Mouse (Mus musculus) kidney, embryonic 15.5 days (tissue): Measurements from ENCODE around the gene Natd1. TPM values are rescaled to one million over a fixed set of nuclear protein-coding genes. Genes with fewer than 3 reads are reported as not detected.
A peak's percentile ranks its signal among the peaks of the same experiment; 100 is the strongest.
"Not testable (repeated sequence)": the region's sequence is repeated elsewhere in the genome, so short reads cannot be mapped to it uniquely, and the experiment has no call there.

ENCODE experiments used
- ATAC-seq: fragments of 200-750 bp; cut with Nextera tagmentation; replicated peaks from 2 replicates; pipeline ENCODE4 v1.8.0; 2017; ENCODE audit warnings: moderate TSS enrichment; ENCODE audit not compliant: low FRiP score
- H3K27ac ChIP-seq: fragments of 300-500 bp; sonication (generic); 2 replicates; pipeline ENCODE4 v1.5.1; 2015; ENCODE audit warnings: mild to moderate bottlenecking, inconsistent platforms
- H3K27me3 ChIP-seq: fragments of 300-500 bp; sonication (generic); 2 replicates; pipeline ENCODE4 v1.6.1; 2015; ENCODE audit warnings: inconsistent platforms
- H3K36me3 ChIP-seq: fragments of 300-500 bp; sonication (generic); 2 replicates; pipeline ENCODE4 v1.6.1; 2015; ENCODE audit warnings: inconsistent platforms
- H3K4me1 ChIP-seq: fragments of 300-500 bp; sonication (generic); 2 replicates; pipeline ENCODE4 v1.6.1; 2015; ENCODE audit warnings: inconsistent platforms
- H3K4me2 ChIP-seq: fragments of 300-500 bp; sonication (generic); 2 replicates; pipeline ENCODE4 v1.6.1; 2015; ENCODE audit warnings: moderate library complexity, mild to moderate bottlenecking, inconsistent platforms
- H3K4me3 ChIP-seq: fragments of 300-500 bp; sonication (generic); replicated peaks from 2 replicates; pipeline ENCODE4 v1.5.1; 2015; ENCODE audit warnings: mild to moderate bottlenecking, inconsistent platforms
- H3K9ac ChIP-seq: fragments of 300-500 bp; sonication (generic); 2 replicates; pipeline ENCODE4 v1.6.1; 2015; ENCODE audit warnings: mild to moderate bottlenecking, inconsistent platforms
- H3K9me3 ChIP-seq: fragments of 300-500 bp; sonication (generic); replicated peaks from 2 replicates; pipeline ENCODE4 v1.6.1; 2016; ENCODE audit warnings: inconsistent platforms
- WGBS: fragments of 180-500 bp; shearing (Covaris S2); methylation state at CpG from one replicate; pipeline ENCODE4 v1.1.7; 2015; ENCODE audit warnings: mixed read lengths; 5-methylcytosine and 5-hydroxymethylcytosine counted together
- polyA plus RNA-seq: library from polyadenylated mRNA; unstranded; fragments of >200 nt; fragmentation: Nextera tagmentation; extraction: Ambion mirVana; gene quantifications from 2 replicates; pipeline ENCODE4 v1.2.1, GENCODE M21; 2015

Natd1 gene
- polyA plus RNA-seq, 1 experiment from 2014 or later, result 21.8 TPM

DNA sequence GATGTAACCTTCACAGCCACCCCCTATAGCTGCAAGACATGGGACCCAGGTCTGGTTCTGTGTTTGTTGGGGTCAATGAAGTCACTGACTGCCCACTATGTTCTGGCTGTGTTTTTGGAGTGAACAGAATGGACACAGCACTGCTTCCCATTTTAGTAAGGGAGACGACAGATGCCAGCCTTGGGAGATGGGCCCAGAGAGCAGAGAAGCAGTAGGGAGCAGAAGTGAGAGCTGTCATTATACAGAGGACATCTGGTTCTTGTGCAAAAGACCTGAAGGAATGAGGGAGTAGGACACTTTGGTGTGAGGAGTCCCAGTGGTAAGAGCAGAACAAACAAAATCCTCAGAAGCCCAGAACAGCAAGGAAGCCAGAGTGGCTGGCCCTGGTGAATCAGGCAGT is 4.9 kb downstream of the Natd1 start:
- Histone ChIP-seq H3K27ac (no peak overlapping the region), H3K4me3 (no peak overlapping the region), H3K9ac (no peak overlapping the region), H3K9me3 (no peaks in the 10 kb centered on the region), H3K4me1 (peaks cover 29% of the 10 kb centered on the region), H3K36me3 (peaks cover 22% of the 10 kb centered on the region), H3K4me2 (no peak overlapping the region), H3K27me3 (no peaks in the 10 kb centered on the region)
- no peak for ATAC-seq
- WGBS, result 78% methylated on average over 1 of the region's 1 CpGs

DNA sequence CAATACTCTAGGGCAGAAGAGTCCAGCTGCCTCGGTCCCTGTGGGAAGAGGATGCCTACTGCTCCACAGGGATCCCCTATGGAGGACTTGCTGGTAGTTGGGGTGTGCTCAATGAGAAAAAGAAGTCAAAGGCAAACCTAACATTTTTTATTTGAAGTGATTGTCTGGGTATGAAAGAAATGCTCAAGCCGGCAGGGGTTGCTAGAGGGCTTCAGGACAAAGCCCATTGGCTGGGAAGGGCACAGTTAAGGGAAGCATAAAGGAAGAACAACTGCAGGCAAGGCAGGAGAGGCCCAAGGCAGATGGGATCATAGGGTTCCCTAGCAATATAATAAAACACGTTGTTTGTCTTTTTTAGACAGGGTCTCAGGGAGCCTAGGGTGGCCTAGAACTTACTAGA is 6.5 kb downstream of the Natd1 start:
- 68% methylated on average over 3 of the region's 3 CpGs for WGBS
- no peak overlapping the region for H3K4me2 ChIP-seq

DNA sequence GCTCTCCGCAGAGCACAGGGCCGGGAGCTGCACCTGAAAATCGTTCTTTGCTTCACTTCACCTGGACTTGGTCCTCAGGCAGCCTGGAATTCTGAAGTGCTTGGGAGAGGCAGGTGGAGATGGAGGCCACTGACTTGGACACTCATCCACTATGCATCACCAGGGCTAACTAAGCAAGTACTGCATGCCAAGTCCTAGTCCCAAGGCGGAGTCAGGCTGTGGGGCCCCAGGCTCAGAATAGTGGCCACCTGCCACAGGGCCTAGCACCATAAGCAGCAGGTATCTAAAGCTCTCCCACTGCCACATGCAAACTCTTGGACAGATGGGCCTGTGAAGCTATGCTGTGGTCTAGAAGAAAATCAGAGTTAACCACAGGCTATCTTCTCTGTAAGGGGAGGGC is 8.1 kb downstream of the Natd1 start:
- Histone ChIP-seq H3K9ac (no peak overlapping the region), H3K4me2 (no peak overlapping the region), H3K27me3 (no peaks in the 10 kb centered on the region), H3K4me3 (no peak overlapping the region), H3K9me3 (no peaks in the 10 kb centered on the region), H3K27ac (no peak overlapping the region), H3K4me1 (peaks cover 12% of the 10 kb centered on the region), H3K36me3 (peaks cover 36% of the 10 kb centered on the region)
- no peak for ATAC-seq
- 83% methylated on average over 4 of the region's 4 CpGs for WGBS

More for the DNA sequence above, 6.5 kb downstream of the Natd1 start:
- H3K4me3 ChIP-seq, result no peak overlapping the region
- no peak overlapping the region for H3K9ac ChIP-seq
- no peak for ATAC-seq
- H3K4me1 ChIP-seq, result peaks cover 20% of the 10 kb centered on the region
- H3K27ac ChIP-seq, result no peak overlapping the region
- peaks cover 36% of the 10 kb centered on the region for H3K36me3 ChIP-seq
- H3K27me3 ChIP-seq, result no peaks in the 10 kb centered on the region
- H3K9me3 ChIP-seq, result no peaks in the 10 kb centered on the region

DNA sequence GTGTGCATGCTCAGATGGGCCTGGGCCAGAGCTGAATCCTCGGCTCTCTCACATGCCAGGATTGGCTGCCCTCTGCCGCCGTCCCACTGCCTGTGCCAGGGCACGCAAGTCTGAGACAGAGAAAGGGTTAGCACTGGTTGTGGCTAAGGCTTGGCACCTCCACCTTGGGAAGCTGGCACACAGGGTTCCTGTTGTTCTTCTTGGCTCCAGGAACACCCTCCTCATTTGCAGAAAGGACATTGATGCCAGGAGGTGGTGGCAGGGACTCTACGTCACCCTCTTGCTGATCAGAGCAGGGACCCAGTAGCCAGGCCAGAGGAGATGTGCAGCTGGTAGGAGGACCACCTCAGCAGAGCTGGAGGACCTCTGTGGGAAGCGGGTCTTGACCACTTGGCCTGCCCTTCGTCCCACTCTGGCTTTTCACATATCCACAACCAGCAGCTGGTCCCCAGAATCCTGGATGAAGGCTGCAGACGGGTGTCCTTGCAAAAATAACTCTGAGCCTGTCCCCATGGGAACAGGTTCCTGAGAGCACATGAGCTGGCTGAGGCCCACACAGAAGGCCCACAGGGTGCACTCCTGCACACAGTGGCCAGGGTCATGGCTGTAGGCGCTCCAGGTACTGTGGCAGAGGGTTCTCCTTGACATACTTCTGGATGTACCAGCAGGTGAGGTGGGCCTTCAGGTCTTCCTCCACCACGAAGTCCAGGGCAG is 9.0 kb downstream of the Natd1 start:
- no peak for ATAC-seq
- no peak overlapping the region for H3K9ac ChIP-seq
- no peaks in the 10 kb centered on the region for H3K27me3 ChIP-seq
- 92% methylated on average over 10 of the region's 10 CpGs for WGBS
- H3K9me3 ChIP-seq, result no peaks in the 10 kb centered on the region
- H3K27ac ChIP-seq, result no peak overlapping the region
- H3K36me3 ChIP-seq, result peaks cover 36% of the 10 kb centered on the region
- H3K4me1 ChIP-seq, result peaks cover 8% of the 10 kb centered on the region
- H3K4me2 ChIP-seq, result no peak overlapping the region
- H3K4me3 ChIP-seq, result no peak overlapping the region

DNA sequence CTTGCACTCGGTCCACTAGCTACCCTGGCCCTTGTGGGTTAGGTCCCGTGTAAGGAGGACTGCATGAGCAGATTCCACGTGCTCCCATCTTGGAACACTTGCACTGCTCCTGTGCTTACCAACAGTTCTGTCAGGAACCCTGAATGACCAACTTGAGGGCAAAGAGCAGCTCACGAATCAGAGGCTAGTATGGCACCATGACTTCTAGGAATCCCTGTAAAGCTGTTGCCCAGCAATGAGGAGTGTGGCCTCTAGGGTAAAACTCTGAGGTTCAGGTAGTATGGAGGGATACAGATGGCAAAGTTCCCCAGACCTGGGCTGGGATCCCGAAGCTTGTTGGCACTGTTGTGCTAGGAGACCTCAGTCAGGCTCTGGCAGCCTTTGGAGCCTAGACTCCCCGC is 10.9 kb downstream of the Natd1 start:
- no peaks in the 10 kb centered on the region for H3K27me3 ChIP-seq
- WGBS, result 90% methylated on average over 6 of the region's 6 CpGs
- ATAC-seq, result no peak
- no peaks in the 10 kb centered on the region for H3K9me3 ChIP-seq
- no peak overlapping the region for H3K4me3 ChIP-seq
- H3K9ac ChIP-seq, result no peak overlapping the region
- H3K27ac ChIP-seq, result no peak overlapping the region
- no peak overlapping the region for H3K4me2 ChIP-seq
- peaks cover 8% of the 10 kb centered on the region for H3K4me1 ChIP-seq
- peaks cover 36% of the 10 kb centered on the region for H3K36me3 ChIP-seq

DNA sequence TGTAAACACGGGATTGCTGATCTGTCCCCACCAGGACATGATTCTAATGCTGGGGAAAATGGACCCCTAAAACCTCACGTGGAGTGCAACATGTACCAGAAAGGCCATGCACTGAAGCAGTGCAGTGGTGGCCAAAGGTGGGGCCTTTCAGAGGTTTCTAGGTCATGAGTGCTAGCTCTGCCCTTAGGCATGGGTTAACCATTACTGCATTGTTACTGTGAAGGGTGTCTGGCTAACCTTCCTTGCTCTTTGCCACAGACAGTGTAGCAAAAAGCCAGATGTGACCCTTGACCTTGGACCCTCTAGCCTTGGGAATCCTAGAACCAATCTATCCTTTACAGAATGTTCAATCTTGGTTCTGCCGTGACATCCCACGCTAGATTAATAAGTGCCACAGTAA is 12.1 kb downstream of the Natd1 start:
- ATAC-seq, result peak; percentile 52; the same call in 1 of the 2 replicates
- Histone ChIP-seq H3K36me3 (peaks cover 36% of the 10 kb centered on the region), H3K27ac (peak overlapping the region; percentile 32; the same call in 1 of the 2 replicates), H3K27me3 (no peaks in the 10 kb centered on the region), H3K4me3 (no peak overlapping the region), H3K4me2 (no peak overlapping the region), H3K9ac (no peak overlapping the region), H3K9me3 (no peaks in the 10 kb centered on the region), H3K4me1 (peaks cover 8% of the 10 kb centered on the region)
- WGBS, result 55% methylated on average over 4 of the region's 4 CpGs

DNA sequence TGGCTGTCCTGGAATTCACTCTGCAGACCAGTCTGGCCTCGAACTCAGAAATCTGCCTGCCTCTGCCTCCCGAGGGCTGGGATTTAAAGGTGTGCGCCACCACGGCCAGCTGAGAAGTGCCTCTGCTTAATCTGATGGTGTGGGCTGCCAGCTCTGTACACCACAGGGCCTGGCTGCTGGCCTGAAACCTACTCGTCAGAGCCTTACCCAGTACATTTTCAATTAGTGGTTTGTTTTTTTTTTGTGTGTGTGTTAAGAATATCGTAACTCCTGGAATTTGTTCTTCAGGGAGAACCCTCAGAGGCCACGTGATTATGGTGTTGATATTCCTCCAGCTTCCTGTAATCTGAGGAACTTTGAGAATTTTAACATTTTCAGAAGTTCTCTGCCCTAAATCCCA is 12.5 kb downstream of the Natd1 start:
- 71% methylated on average over 7 of the region's 7 CpGs for WGBS
- Histone ChIP-seq H3K4me1 (peaks cover 12% of the 10 kb centered on the region), H3K9me3 (no peaks in the 10 kb centered on the region), H3K36me3 (peaks cover 36% of the 10 kb centered on the region), H3K4me3 (no peak overlapping the region), H3K4me2 (no peak overlapping the region), H3K27me3 (no peaks in the 10 kb centered on the region), H3K27ac (no peak overlapping the region), H3K9ac (no peak overlapping the region)
- no peak for ATAC-seq

DNA sequence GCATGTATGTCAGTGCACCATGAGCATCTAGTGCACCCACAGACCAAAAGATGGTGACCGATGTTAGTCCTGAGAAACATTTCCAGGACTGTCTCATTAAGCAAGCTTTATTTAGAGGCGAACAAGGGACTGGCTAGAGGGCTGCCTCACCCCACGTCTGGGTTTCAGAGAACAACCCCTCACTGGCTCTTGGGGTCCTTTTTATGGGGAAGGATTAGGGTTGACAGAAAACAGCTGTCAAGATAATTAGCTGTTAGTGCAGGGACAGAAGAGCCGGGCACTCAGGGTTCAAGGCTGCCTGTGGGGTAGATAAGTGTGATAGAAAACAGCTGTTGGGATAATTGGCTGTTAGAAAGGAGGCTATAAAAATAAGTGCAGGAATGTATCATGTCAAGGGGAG is 18.6 kb downstream of the Natd1 start:
- no peaks in the 10 kb centered on the region for H3K9me3 ChIP-seq
- 10% methylated on average over 4 of the region's 4 CpGs for WGBS
- no peaks in the 10 kb centered on the region for H3K27me3 ChIP-seq
- H3K4me1 ChIP-seq, result peaks cover 16% of the 10 kb centered on the region
- H3K4me3 ChIP-seq, result no peak overlapping the region
- no peaks in the 10 kb centered on the region for H3K36me3 ChIP-seq
- peak; percentile 91 for ATAC-seq
- peak overlapping the region; percentile 68 for H3K27ac ChIP-seq
- H3K4me2 ChIP-seq, result peak overlapping the region; percentile 13; the same call in 1 of the 2 replicates
- no peak overlapping the region for H3K9ac ChIP-seq

DNA sequence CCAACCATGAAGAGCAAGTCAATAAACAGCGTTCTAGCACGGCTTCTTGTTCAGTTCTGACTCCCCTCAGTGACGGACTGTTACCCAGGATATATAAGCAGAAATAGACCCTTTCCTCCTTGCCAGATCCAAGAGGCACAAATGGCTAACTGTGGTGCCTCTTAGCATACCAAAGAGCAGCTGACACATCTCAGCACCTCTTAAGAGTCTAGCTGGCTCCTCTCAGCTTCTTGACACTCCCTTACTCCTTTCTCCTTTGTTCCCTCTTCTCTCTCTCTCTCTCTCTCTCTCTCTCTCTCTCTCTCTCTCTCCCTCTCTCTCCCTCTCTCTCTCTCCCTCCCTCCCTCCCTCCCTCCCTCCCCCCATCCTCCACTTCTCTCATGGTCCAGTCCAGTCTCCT is 23.8 kb downstream of the Natd1 start:
- ATAC-seq, result no peak
- Histone ChIP-seq H3K4me1 (peaks cover 9% of the 10 kb centered on the region), H3K4me2 (no peak overlapping the region), H3K27me3 (no peaks in the 10 kb centered on the region), H3K9me3 (no peaks in the 10 kb centered on the region), H3K36me3 (no peaks in the 10 kb centered on the region), H3K27ac (no peak overlapping the region), H3K4me3 (no peak overlapping the region), H3K9ac (no peak overlapping the region)
- 22% methylated on average over 3 of the region's 3 CpGs for WGBS

DNA sequence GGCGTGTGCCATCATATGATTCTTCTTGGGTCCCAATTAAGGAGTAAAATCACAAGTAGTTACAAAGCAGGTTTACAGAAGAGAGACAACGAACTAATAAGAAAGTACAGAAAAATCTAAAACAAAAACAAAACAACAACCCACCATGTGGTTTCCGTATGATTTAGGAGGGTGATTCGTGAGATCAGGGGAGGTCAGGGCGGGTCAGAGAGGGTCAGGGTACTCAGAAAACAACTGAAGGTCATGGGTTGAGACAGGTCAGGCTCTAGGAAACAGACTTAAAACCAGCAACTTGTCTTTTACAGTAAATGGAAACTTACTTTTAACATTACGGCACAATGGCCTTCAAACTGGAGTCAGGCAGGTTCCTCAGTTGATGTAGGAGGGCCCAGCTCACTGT is 24.3 kb downstream of the Natd1 start:
- Histone ChIP-seq H3K4me2 (no peak overlapping the region), H3K4me1 (peaks cover 6% of the 10 kb centered on the region), H3K9ac (no peak overlapping the region), H3K27ac (no peak overlapping the region), H3K4me3 (no peak overlapping the region), H3K27me3 (no peaks in the 10 kb centered on the region), H3K36me3 (no peaks in the 10 kb centered on the region), H3K9me3 (no peaks in the 10 kb centered on the region)
- WGBS, result 26% methylated on average over 6 of the region's 6 CpGs
- no peak for ATAC-seq

DNA sequence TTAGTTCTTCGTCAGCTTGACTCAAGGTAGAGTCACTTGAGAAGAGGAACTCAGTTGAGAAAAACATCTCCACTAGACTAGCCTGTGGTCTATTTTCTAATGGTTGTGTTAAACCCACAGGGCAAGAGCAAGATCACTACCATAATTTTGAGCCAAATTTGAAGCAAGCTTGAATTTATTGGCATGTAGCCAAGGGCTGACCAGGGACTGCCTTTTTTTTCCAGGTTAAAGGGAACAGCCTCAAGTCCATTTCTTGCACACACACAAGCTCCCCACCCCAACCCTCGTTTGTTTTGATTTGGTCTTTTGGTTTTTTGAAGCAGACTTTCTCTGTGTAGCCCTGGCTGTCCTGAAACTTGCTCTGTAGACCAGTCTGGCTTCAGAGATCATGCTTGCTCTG is 24.7 kb downstream of the Natd1 start:
- H3K27me3 ChIP-seq, result no peaks in the 10 kb centered on the region
- H3K9ac ChIP-seq, result no peak overlapping the region
- no peak overlapping the region for H3K27ac ChIP-seq
- no peak for ATAC-seq
- no peaks in the 10 kb centered on the region for H3K9me3 ChIP-seq
- H3K4me3 ChIP-seq, result no peak overlapping the region
- WGBS, result 40% methylated on average over 2 of the region's 2 CpGs
- H3K36me3 ChIP-seq, result no peaks in the 10 kb centered on the region
- H3K4me2 ChIP-seq, result no peak overlapping the region
- H3K4me1 ChIP-seq, result peaks cover 6% of the 10 kb centered on the region

DNA sequence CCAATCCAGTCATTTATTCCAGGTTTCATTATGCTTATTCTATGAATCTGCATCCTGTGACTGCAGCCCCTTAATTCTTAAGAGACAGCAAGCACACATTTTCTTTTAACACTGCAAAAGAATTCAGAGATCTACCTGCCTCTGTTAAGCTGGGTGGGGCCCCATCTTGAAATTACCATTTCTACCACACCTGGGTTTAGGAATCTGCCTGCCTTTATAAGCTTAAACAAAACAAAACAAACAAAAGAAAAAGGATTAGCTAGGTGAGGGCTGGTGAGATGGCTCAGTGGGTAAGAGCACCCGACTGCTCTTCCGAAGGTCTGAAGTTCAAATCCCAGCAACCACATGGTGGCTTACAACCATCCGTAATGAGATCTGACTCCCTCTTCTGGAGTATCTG is 27.6 kb downstream of the Natd1 start:
- not testable (repeated sequence) for H3K27ac ChIP-seq, H3K36me3 ChIP-seq, H3K4me2 ChIP-seq, H3K27me3 ChIP-seq, H3K9me3 ChIP-seq, H3K4me1 ChIP-seq, H3K4me3 ChIP-seq, ATAC-seq, H3K9ac ChIP-seq
- 89% methylated on average over 3 of the region's 3 CpGs for WGBS

DNA sequence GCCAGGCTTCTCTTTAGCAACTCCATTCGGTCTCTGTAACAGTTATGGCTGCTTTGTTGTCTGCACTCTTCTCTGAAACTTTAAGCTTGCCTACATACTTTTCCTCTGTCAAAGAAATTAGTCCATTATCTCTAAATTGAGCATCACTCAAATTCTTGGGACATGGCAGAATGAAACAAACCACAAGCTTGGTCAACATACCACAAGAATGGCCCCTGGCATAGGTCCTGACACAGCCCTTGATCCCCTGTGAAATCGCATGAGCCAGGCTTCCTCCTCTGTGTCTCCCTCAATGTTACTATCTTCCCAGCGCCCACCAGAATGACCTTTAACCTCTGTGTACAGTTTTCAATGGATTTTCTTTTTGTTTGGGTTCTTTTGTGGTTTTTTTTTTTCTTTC is 32.2 kb downstream of the Natd1 start:
- Histone ChIP-seq H3K27ac (no peak overlapping the region), H3K9me3 (no peaks in the 10 kb centered on the region), H3K36me3 (no peaks in the 10 kb centered on the region), H3K9ac (no peak overlapping the region), H3K4me2 (no peak overlapping the region), H3K4me1 (peaks cover 15% of the 10 kb centered on the region), H3K4me3 (no peak overlapping the region), H3K27me3 (no peaks in the 10 kb centered on the region)
- no peak for ATAC-seq
- WGBS, result 81% methylated on average over 3 of the region's 3 CpGs
